Mouse (Mus musculus) limb, embryonic 11.5 days (tissue): ENCODE results near the gene Lao1. TPM values are rescaled to one million over a fixed set of nuclear protein-coding genes. Genes with fewer than 3 reads are reported as not detected.

ENCODE experiments used
- ATAC-seq: fragments of 200-750 bp; cut with Nextera tagmentation; 2 replicates; pipeline ENCODE4 v1.8.0; 2017; ENCODE audit warnings: low read depth; ENCODE audit not compliant: insufficient number of reproducible peaks, low FRiP score, low TSS enrichment
- DNase-seq: peaks from one replicate; pipeline ENCODE4 v3.0.0-alpha.2; 2015; ENCODE audit warnings: low spot score
- H3K27ac ChIP-seq: fragments of 300-500 bp; sonication (generic); replicated peaks from 2 replicates; pipeline ENCODE4 v1.5.1; 2014; ENCODE audit warnings: low read depth, mild to moderate bottlenecking, low read length
- H3K27me3 ChIP-seq: fragments of 300-500 bp; sonication (generic); 2 replicates; pipeline ENCODE4 v1.6.1; 2014; ENCODE audit warnings: mild to moderate bottlenecking, low read length, mixed read lengths; ENCODE audit not compliant: control insufficient read depth, insufficient read depth
- H3K36me3 ChIP-seq: fragments of 300-500 bp; sonication (generic); 2 replicates; pipeline ENCODE4 v1.6.1; 2014; ENCODE audit warnings: mild to moderate bottlenecking, low read length, moderate library complexity, mixed read lengths; ENCODE audit not compliant: control insufficient read depth, insufficient read depth
- H3K4me1 ChIP-seq: fragments of 300-500 bp; sonication (generic); 2 replicates; pipeline ENCODE4 v1.6.1; 2014; ENCODE audit warnings: low read length, mixed read lengths; ENCODE audit not compliant: control insufficient read depth, insufficient read depth
- H3K4me2 ChIP-seq: fragments of 300-500 bp; sonication (generic); 2 replicates; pipeline ENCODE4 v1.6.1; 2014; ENCODE audit warnings: low read depth, mild to moderate bottlenecking, moderate library complexity; ENCODE audit not compliant: severe bottlenecking
- H3K4me3 ChIP-seq: fragments of 300-500 bp; sonication (generic); 2 replicates; pipeline ENCODE4 v1.5.1; 2014; ENCODE audit warnings: low read depth, low read length
- H3K9ac ChIP-seq: fragments of 300-500 bp; sonication (generic); 2 replicates; pipeline ENCODE4 v1.6.1; 2014; ENCODE audit warnings: mild to moderate bottlenecking, low read length
- H3K9me3 ChIP-seq: fragments of 300-500 bp; sonication (generic); 2 replicates; pipeline ENCODE4 v1.6.1; 2016; ENCODE audit warnings: low read length; ENCODE audit not compliant: control insufficient read depth
- WGBS: fragments of 180-500 bp; shearing (Covaris S2); extraction: QIAGEN DNeasy Blood & Tissue Kit; methylation state at CpG from one replicate; pipeline ENCODE4 v1.1.7; 2014; 5-methylcytosine and 5-hydroxymethylcytosine counted together
- polyA plus RNA-seq: library from polyadenylated mRNA; unstranded; fragments of >200 nt; fragmentation: Nextera tagmentation; extraction: Ambion mirVana; gene quantifications from 2 replicates; pipeline ENCODE4 v1.2.1, GENCODE M21; 2014

Gene Lao1
- polyA plus RNA-seq, 1 experiment from 2014 or later: not detected

- H3K27me3 ChIP-seq: no peaks in the 10 kb centered on the region
- H3K4me1 ChIP-seq: no peaks in the 10 kb centered on the region
- H3K27ac ChIP-seq: no peak overlapping the region
- H3K9ac ChIP-seq: no peak overlapping the region
- 32% methylated on average over 12 of the region's 12 CpGs for WGBS
- H3K4me2 ChIP-seq: no peak overlapping the region
- DNase-seq (no peak), ATAC-seq (no peak)
- no peaks in the 10 kb centered on the region for H3K36me3 ChIP-seq
- no peak overlapping the region for H3K4me3 ChIP-seq
- no peaks in the 10 kb centered on the region for H3K9me3 ChIP-seq
Measured at GRCm38 (mm10) chr4:118989331-118989730, 28.0 kb downstream of the Lao1 start.

GRCm38 (mm10) chr4:118991797-118992196 is 30.4 kb downstream of the Lao1 start:
- ATAC-seq (no peak), DNase-seq (peak; percentile 38)
- Histone ChIP-seq H3K36me3 (no peaks in the 10 kb centered on the region), H3K4me2 (no peak overlapping the region), H3K9me3 (no peaks in the 10 kb centered on the region), H3K27ac (no peak overlapping the region), H3K4me3 (no peak overlapping the region), H3K27me3 (no peaks in the 10 kb centered on the region), H3K4me1 (no peaks in the 10 kb centered on the region), H3K9ac (no peak overlapping the region)
- 41% methylated on average over 4 of the region's 4 CpGs for WGBS

- ATAC-seq: no peak
- Histone ChIP-seq H3K27me3 (no peaks in the 10 kb centered on the region), H3K9me3 (no peaks in the 10 kb centered on the region), H3K27ac (no peak overlapping the region), H3K4me3 (no peak overlapping the region), H3K4me2 (no peak overlapping the region), H3K4me1 (no peaks in the 10 kb centered on the region), H3K36me3 (no peaks in the 10 kb centered on the region), H3K9ac (no peak overlapping the region)
- WGBS: 92% methylated on average over 14 of the region's 14 CpGs
- no peak for DNase-seq
Measured at GRCm38 (mm10) chr4:118997127-118997542, 35.8 kb downstream of the Lao1 start.

GRCm38 (mm10) chr4:118999691-119000486 is 38.5 kb downstream of the Lao1 start:
- DNase-seq: no peak

GRCm38 (mm10) chr4:119001696-119002095 is 40.3 kb downstream of the Lao1 start:
- no peak for ATAC-seq
- DNase-seq: no peak
- no peak overlapping the region for H3K27ac ChIP-seq
- 53% methylated on average over 10 of the region's 10 CpGs for WGBS
- H3K4me1 ChIP-seq: no peaks in the 10 kb centered on the region
- no peak overlapping the region for H3K4me2 ChIP-seq
- H3K36me3 ChIP-seq: no peaks in the 10 kb centered on the region
- H3K9ac ChIP-seq: no peak overlapping the region
- no peak overlapping the region for H3K4me3 ChIP-seq
- H3K27me3 ChIP-seq: no peaks in the 10 kb centered on the region
- no peaks in the 10 kb centered on the region for H3K9me3 ChIP-seq

More at GRCm38 (mm10) chr4:118999691-119000486, 38.5 kb downstream of the Lao1 start:
- no peak overlapping the region for H3K9ac ChIP-seq
- H3K27me3 ChIP-seq: no peaks in the 10 kb centered on the region
- ATAC-seq: no peak
- H3K4me1 ChIP-seq: no peaks in the 10 kb centered on the region
- no peak overlapping the region for H3K4me3 ChIP-seq
- no peaks in the 10 kb centered on the region for H3K9me3 ChIP-seq
- no peak overlapping the region for H3K27ac ChIP-seq
- no peak overlapping the region for H3K4me2 ChIP-seq
- no peaks in the 10 kb centered on the region for H3K36me3 ChIP-seq
- 72% methylated on average over 19 of the region's 19 CpGs for WGBS

- Histone ChIP-seq H3K27me3 (no peaks in the 10 kb centered on the region), H3K9me3 (no peaks in the 10 kb centered on the region), H3K4me1 (no peaks in the 10 kb centered on the region)
Measured at GRCm38 (mm10) chr4:119002512-119002911, 41.1 kb downstream of the Lao1 start.

GRCm38 (mm10) chr4:119004178-119004577 is 42.8 kb downstream of the Lao1 start:
- H3K27ac ChIP-seq: no peak overlapping the region
- WGBS: 78% methylated on average over 3 of the region's 3 CpGs
- no peaks in the 10 kb centered on the region for H3K9me3 ChIP-seq
- H3K27me3 ChIP-seq: no peaks in the 10 kb centered on the region; the same call in 1 of the 2 replicates
- no peak overlapping the region for H3K9ac ChIP-seq
- ATAC-seq (no peak), DNase-seq (no peak)
- no peaks in the 10 kb centered on the region for H3K36me3 ChIP-seq
- H3K4me2 ChIP-seq: no peak overlapping the region
- H3K4me3 ChIP-seq: no peak overlapping the region
- no peaks in the 10 kb centered on the region for H3K4me1 ChIP-seq

More at GRCm38 (mm10) chr4:119002512-119002911, 41.1 kb downstream of the Lao1 start:
- no peak for ATAC-seq
- whole genome bisulfite sequencing: 83% methylated on average over 3 of the region's 3 CpGs
- H3K27ac ChIP-seq: no peak overlapping the region
- no peaks in the 10 kb centered on the region for H3K36me3 ChIP-seq
- DNase-seq: no peak
- no peak overlapping the region for H3K4me3 ChIP-seq
- H3K9ac ChIP-seq: no peak overlapping the region
- no peak overlapping the region for H3K4me2 ChIP-seq

- 51% methylated on average over 7 of the region's 7 CpGs for WGBS
- Histone ChIP-seq H3K27me3 (no peaks in the 10 kb centered on the region; the same call in 1 of the 2 replicates), H3K36me3 (no peaks in the 10 kb centered on the region), H3K4me3 (no peak overlapping the region), H3K4me1 (no peaks in the 10 kb centered on the region), H3K27ac (no peak overlapping the region), H3K9ac (no peak overlapping the region), H3K9me3 (no peaks in the 10 kb centered on the region), H3K4me2 (no peak overlapping the region)
- peak; percentile 95 for DNase-seq
- peak; percentile 51; the same call in 1 of the 2 replicates for ATAC-seq
Measured at GRCm38 (mm10) chr4:119004613-119005339, 43.4 kb downstream of the Lao1 start.
